Mouse (Mus musculus): ENCODE measurements around the gene Tunar. TPM values are rescaled to one million over a fixed set of nuclear protein-coding genes. Genes with fewer than 3 reads are reported as not detected.

Tunar gene
- total RNA-seq (2015) = not detected in 2 replicates
- total RNA-seq (2017) = not detected in 2 replicates

- ATAC-seq (ENCODE audit: poor library complexity, severe bottlenecking) = no peak
These were observed at the start of gene Tunar for GRCm38 (mm10) chr12:105333570-105333969. Gene Tunar (plus strand): TSS chr12:105333870.

- no peak for ATAC-seq (ENCODE audit: poor library complexity, severe bottlenecking)
These were observed 21.1 kb upstream of the Tunar start for GRCm38 (mm10) chr12:105312571-105313035.

- no peak for ATAC-seq (ENCODE audit: poor library complexity, severe bottlenecking)
These were observed 19.3 kb upstream of the Tunar start for GRCm38 (mm10) chr12:105314328-105314727.

- no peak for ATAC-seq (ENCODE audit: poor library complexity, severe bottlenecking)
These were observed 11.5 kb upstream of the Tunar start for GRCm38 (mm10) chr12:105322160-105322559.

- no peak for ATAC-seq (ENCODE audit: poor library complexity, severe bottlenecking)
These were observed 6.6 kb upstream of the Tunar start for GRCm38 (mm10) chr12:105327051-105327450.

GRCm38 (mm10) chr12:105328396-105328795 lies 5.3 kb upstream of the Tunar start:
- ATAC-seq (ENCODE audit: poor library complexity, severe bottlenecking) = no peak

GRCm38 (mm10) chr12:105336094-105336420 lies 2.4 kb downstream of the Tunar start:
- ATAC-seq (ENCODE audit: poor library complexity, severe bottlenecking) = no peak

GRCm38 (mm10) chr12:105336421-105337289 lies 3.0 kb downstream of the Tunar start:
- ATAC-seq (ENCODE audit: poor library complexity, severe bottlenecking) = no peak

GRCm38 (mm10) chr12:105337290-105338005 lies 3.8 kb downstream of the Tunar start:
- ATAC-seq (ENCODE audit: poor library complexity, severe bottlenecking) = no peak

GRCm38 (mm10) chr12:105338256-105338977 lies 4.7 kb downstream of the Tunar start:
- ATAC-seq (ENCODE audit: poor library complexity, severe bottlenecking) = no peak

GRCm38 (mm10) chr12:105341523-105341922 lies 7.9 kb downstream of the Tunar start:
- no peak for ATAC-seq (ENCODE audit: poor library complexity, severe bottlenecking)

GRCm38 (mm10) chr12:105344460-105344859 lies 10.8 kb downstream of the Tunar start:
- ATAC-seq (ENCODE audit: poor library complexity, severe bottlenecking) = no peak

GRCm38 (mm10) chr12:105346861-105347260 lies 13.2 kb downstream of the Tunar start:
- no peak for ATAC-seq (ENCODE audit: poor library complexity, severe bottlenecking)

GRCm38 (mm10) chr12:105347261-105347660 lies 13.6 kb downstream of the Tunar start:
- ATAC-seq (ENCODE audit: poor library complexity, severe bottlenecking) = no peak

GRCm38 (mm10) chr12:105354266-105354665 lies 20.6 kb downstream of the Tunar start:
- no peak for ATAC-seq (ENCODE audit: poor library complexity, severe bottlenecking)

- no peak for ATAC-seq (ENCODE audit: poor library complexity, severe bottlenecking)
These were observed 21.1 kb downstream of the Tunar start for GRCm38 (mm10) chr12:105354772-105355171.

GRCm38 (mm10) chr12:105356781-105357180 lies 23.1 kb downstream of the Tunar start:
- ATAC-seq (ENCODE audit: poor library complexity, severe bottlenecking) = no peak

- no peak for ATAC-seq (ENCODE audit: poor library complexity, severe bottlenecking)
These were observed 30.0 kb downstream of the Tunar start for GRCm38 (mm10) chr12:105363648-105364047.

GRCm38 (mm10) chr12:105374564-105374963 lies 40.9 kb downstream of the Tunar start:
- no peak for ATAC-seq (ENCODE audit: poor library complexity, severe bottlenecking)

GRCm38 (mm10) chr12:105376976-105377375 lies 43.3 kb downstream of the Tunar start:
- no peak for ATAC-seq (ENCODE audit: poor library complexity, severe bottlenecking)

GRCm38 (mm10) chr12:105382733-105383132 lies 49.1 kb downstream of the Tunar start:
- ATAC-seq (ENCODE audit: poor library complexity, severe bottlenecking) = no peak

Measured in megakaryocyte, adult 5-6 weeks (primary cell).